Mouse (Mus musculus): Measurements from ENCODE around the gene Vps35l.

The Vps35l gene

GRCm38 (mm10) chr7:118739975-118740531, at the start of gene Vps35l:
Vps35l (plus strand) TSS chr7:118740226.
- DNase-seq: peak; percentile 89

- no peak for DNase-seq
Observed at GRCm38 (mm10) chr7:118691287-118691686, 48.7 kb upstream of the Vps35l start.

GRCm38 (mm10) chr7:118696146-118696545, 43.9 kb upstream of the Vps35l start:
- no peak for DNase-seq

- no peak for DNase-seq
Observed at GRCm38 (mm10) chr7:118697168-118697567, 42.9 kb upstream of the Vps35l start.

GRCm38 (mm10) chr7:118698882-118699281, 41.1 kb upstream of the Vps35l start:
- DNase-seq: no peak

GRCm38 (mm10) chr7:118703144-118703561, 36.9 kb upstream of the Vps35l start:
- no peak for DNase-seq

GRCm38 (mm10) chr7:118704001-118704850, 35.8 kb upstream of the Vps35l start:
- no peak for DNase-seq

GRCm38 (mm10) chr7:118705101-118705961, 34.7 kb upstream of the Vps35l start, which contains the start of gene Gde1:
Gde1 (minus strand) TSS chr7:118705778.
- DNase-seq: peak; percentile 94

- DNase-seq: peak; percentile 19
Observed at GRCm38 (mm10) chr7:118706051-118706450, 34.0 kb upstream of the Vps35l start.

- DNase-seq: no peak
Observed at GRCm38 (mm10) chr7:118706488-118706887, 33.5 kb upstream of the Vps35l start.

- DNase-seq: no peak
Observed at GRCm38 (mm10) chr7:118707216-118707615, 32.8 kb upstream of the Vps35l start.

- no peak for DNase-seq
Observed at GRCm38 (mm10) chr7:118708002-118708401, 32.0 kb upstream of the Vps35l start.

GRCm38 (mm10) chr7:118710776-118711175, 29.2 kb upstream of the Vps35l start:
- DNase-seq: no peak

- peak; percentile 93 for DNase-seq
Observed at GRCm38 (mm10) chr7:118712228-118713173, 27.5 kb upstream of the Vps35l start, which contains the start of gene Ccp110. Ccp110 (plus strand) TSS chr7:118712552.

- no peak for DNase-seq
Observed at GRCm38 (mm10) chr7:118714873-118715272, 25.2 kb upstream of the Vps35l start.

GRCm38 (mm10) chr7:118718066-118718465, 22.0 kb upstream of the Vps35l start:
- no peak for DNase-seq

- DNase-seq: no peak
Observed at GRCm38 (mm10) chr7:118723927-118724326, 16.1 kb upstream of the Vps35l start.

GRCm38 (mm10) chr7:118725459-118725858, 14.6 kb upstream of the Vps35l start:
- DNase-seq: no peak

GRCm38 (mm10) chr7:118728846-118729587, 11.0 kb upstream of the Vps35l start:
- no peak for DNase-seq

GRCm38 (mm10) chr7:118731781-118732180, 8.2 kb upstream of the Vps35l start:
- DNase-seq: no peak

- no peak for DNase-seq
Observed at GRCm38 (mm10) chr7:118733225-118733624, 6.8 kb upstream of the Vps35l start.

All from thymus, postnatal 14 days (tissue).